Comparison of ENCODE assay signal across 14 mouse cellular contexts in the genomic region with DNA sequence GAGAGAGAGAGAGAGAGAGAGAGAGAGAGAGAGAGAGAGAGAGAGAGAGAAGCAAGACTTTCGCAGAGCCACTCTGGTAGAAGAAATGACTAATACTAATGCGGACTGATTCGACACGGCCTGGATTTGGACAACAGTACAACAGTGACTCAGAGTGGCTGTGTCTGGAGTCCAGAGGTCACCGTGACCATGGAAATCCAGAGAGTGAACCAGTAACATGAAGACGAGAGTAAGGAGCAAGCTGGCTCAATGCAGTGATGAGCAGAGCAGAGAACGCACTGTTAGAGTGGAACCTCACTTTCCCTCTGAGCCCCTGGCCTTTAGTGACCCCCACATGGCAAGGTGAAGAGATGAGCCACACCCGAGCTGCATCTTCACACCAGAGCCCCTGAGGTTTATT. TPM values are rescaled to one million over a fixed set of nuclear protein-coding genes. Genes with fewer than 3 reads are reported as not detected.
DNase-seq lines count a peak whose midpoint lies in the region.
"Had no signal": no experiment of that assay in that cellular context is flagged by ENCODE, and none has a peak within 500 bp of the region (broad histone marks: within the 10 kb centered on the region; RNA-seq: fewer than 3 reads in every experiment).

No protein-coding gene starts in this region.

- DNase-seq in 3T3-L1 (ENCODE audit: low read depth, low spot score) (peak; percentile 95), MN1 (ENCODE audit: low spot score) (peak; percentile 70)
- peak; percentile 74 for DNase-seq in adrenal gland, adult 2 months
- DNase-seq in adrenal gland, postnatal 25 days, result peak; percentile 23
- no peak for DNase-seq in left cerebral cortex, adult 9 months (ENCODE audit: low spot score in 2 of 2)
- no peak for DNase-seq in heart, postnatal 36 days
- DNase-seq in B cell, adult 2 months, result no peak
- no peak for DNase-seq in layer of hippocampus, postnatal 10 days (ENCODE audit: low spot score in 2 of 2)
- DNase-seq: cerebellum, adult 2 months; cerebellum, postnatal 10 days; gastrocnemius, postnatal 14 days; kidney, adult 11 months; kidney, adult 9 months had no signal

- intact Hi-C loops in heart, postnatal 36 days (cut with DNase I), result no loop called here

RNA-seq across cellular contexts. Expression of a gene that starts 28.9 kb away (rescaled TPM):
- total RNA-seq in adrenal gland, adult 2 months (2021), result 10 to 100 TPM; 44.0 to 50.3 TPM
- 3.0 and 3.3 TPM in 2 replicates for polyA plus RNA-seq in adrenal gland, adult 2 months (2012; rRNA removed)
- total RNA-seq in adrenal gland, postnatal 25 days (2021), result 35.5 and 48.8 TPM in 2 replicates
- total RNA-seq in heart, postnatal 36 days (2021), result 1 to 10 TPM; 4.5 to 6.0 TPM
- total RNA-seq in layer of hippocampus, postnatal 10 days (2021), result 100 to 1,000 TPM; 591 to 653 TPM
- total RNA-seq: MEL had no signal

Comparison
In these comparisons a context has a peak if more than half of its experiments do, and no peak if none do; other contexts are left out.
1. DNase-seq: peak in 3T3-L1 (single experiment), MN1 (single experiment), adrenal gland, adult 2 months (single experiment) and adrenal gland, postnatal 25 days (single experiment); none in left cerebral cortex, adult 9 months (0 of 2), heart, postnatal 36 days (0 of 2), B cell, adult 2 months (0 of 2) and layer of hippocampus, postnatal 10 days (0 of 2).
2. RNA of a gene that starts 28.9 kb away (total RNA-seq): 591 to 653 TPM in layer of hippocampus, postnatal 10 days; 44.0 to 50.3 TPM in adrenal gland, adult 2 months, 35.5 to 48.8 TPM in adrenal gland, postnatal 25 days and 4.5 to 6.0 TPM in heart, postnatal 36 days; every median in the first group is over 10 times any median in the second.